Mouse (Mus musculus) hindbrain, postnatal 0 days (tissue): ENCODE results near the gene Stk32b. TPM values are rescaled to one million over a fixed set of nuclear protein-coding genes. Genes with fewer than 3 reads are reported as not detected.

Experiments
- ATAC-seq: fragments of 200-750 bp; cut with Nextera tagmentation; 2 replicates; pipeline ENCODE4 v1.8.0; 2017; ENCODE audit warnings: mild to moderate bottlenecking, moderate TSS enrichment, moderate library complexity
- DNase-seq: peaks from one replicate; pipeline ENCODE4 v3.0.0-alpha.2; 2015; ENCODE audit warnings: low spot score
- H3K27ac ChIP-seq: fragments of 300-500 bp; sonication (generic); 2 replicates; pipeline ENCODE4 v1.5.1; 2014; ENCODE audit warnings: mild to moderate bottlenecking
- H3K27me3 ChIP-seq: fragments of 300-500 bp; sonication (generic); 2 replicates; pipeline ENCODE4 v1.6.1; 2014; ENCODE audit warnings: low read length, mixed read lengths; ENCODE audit not compliant: insufficient read depth
- H3K36me3 ChIP-seq: fragments of 300-500 bp; sonication (generic); 2 replicates; pipeline ENCODE4 v1.6.1; 2014; ENCODE audit warnings: low read length, mixed read lengths; ENCODE audit not compliant: insufficient read depth
- H3K4me1 ChIP-seq: fragments of 300-500 bp; sonication (generic); 2 replicates; pipeline ENCODE4 v1.6.1; 2014; ENCODE audit warnings: antibody characterized with exemption, low read length, mixed read lengths; ENCODE audit not compliant: insufficient read depth
- H3K4me2 ChIP-seq: fragments of 300-500 bp; sonication (generic); 2 replicates; pipeline ENCODE4 v1.6.1; 2014; ENCODE audit warnings: low read depth, mild to moderate bottlenecking, low read length, moderate library complexity, mixed read lengths
- H3K4me3 ChIP-seq: fragments of 300-500 bp; sonication (generic); 2 replicates; pipeline ENCODE4 v1.5.1; 2014; ENCODE audit warnings: low read length
- H3K9ac ChIP-seq: fragments of 300-500 bp; sonication (generic); replicated peaks from 2 replicates; pipeline ENCODE4 v1.6.1; 2014; ENCODE audit warnings: mild to moderate bottlenecking, low read length, moderate library complexity, mixed read lengths
- H3K9me3 ChIP-seq: fragments of 300-500 bp; sonication (generic); 2 replicates; pipeline ENCODE4 v1.6.1; 2016; ENCODE audit warnings: low read length, mixed read lengths
- CTCF ChIP-seq: IDR thresholded peaks from 2 replicates; pipeline ENCODE4 v1.5.1; 2016; ENCODE audit warnings: antibody characterized with exemption, control low read depth, low read depth
- WGBS: fragments of 180-500 bp; shearing (Covaris S2); extraction: QIAGEN DNeasy Blood & Tissue Kit; methylation state at CpG from one replicate; pipeline ENCODE4 v1.1.7; 2014; 5-methylcytosine and 5-hydroxymethylcytosine counted together
- polyA plus RNA-seq: library from polyadenylated mRNA; unstranded; fragments of >200 nt; fragmentation: Nextera tagmentation; extraction: Ambion mirVana; gene quantifications from 2 replicates; pipeline ENCODE4 v1.2.1, GENCODE M21; 2015
- total RNA-seq: library from RNA; depleted of rRNA; stranded (reverse); fragments of >200 nt; gene quantifications from 2 replicates; pipeline ENCODE4 v1.2.3, GENCODE M21; 2014

Stk32b gene
- total and polyA plus RNA-seq, 2 experiments from 2014 or later = 21.8 to 22.5 TPM

GRCm38 (mm10) chr5:37472025-37472608 is 244.9 kb downstream of the Stk32b start:
- no peak overlapping the region for H3K4me3 ChIP-seq
- no peaks in the 10 kb centered on the region for H3K9me3 ChIP-seq
- H3K4me2 ChIP-seq = no peak overlapping the region
- no peaks in the 10 kb centered on the region for H3K4me1 ChIP-seq
- no peak for TF ChIP-seq CTCF
- H3K27me3 ChIP-seq = no peaks in the 10 kb centered on the region
- WGBS = 60% methylated on average over 3 of the region's 3 CpGs
- H3K9ac ChIP-seq = no peak overlapping the region
- DNase-seq (peak; percentile 50), ATAC-seq (no peak)
- no peak overlapping the region for H3K27ac ChIP-seq
- no peaks in the 10 kb centered on the region for H3K36me3 ChIP-seq

GRCm38 (mm10) chr5:37471584-37471983 is 245.4 kb downstream of the Stk32b start:
- ATAC-seq (no peak), DNase-seq (peak; percentile 39)
- no peaks in the 10 kb centered on the region for H3K27me3 ChIP-seq
- H3K27ac ChIP-seq = no peak overlapping the region
- no peak overlapping the region for H3K4me3 ChIP-seq
- no peaks in the 10 kb centered on the region for H3K36me3 ChIP-seq
- no peaks in the 10 kb centered on the region for H3K9me3 ChIP-seq
- no peak overlapping the region for H3K4me2 ChIP-seq
- 60% methylated on average over 4 of the region's 4 CpGs for WGBS
- TF ChIP-seq CTCF = no peak
- H3K9ac ChIP-seq = no peak overlapping the region
- H3K4me1 ChIP-seq = no peaks in the 10 kb centered on the region

GRCm38 (mm10) chr5:37469031-37469430 is 247.9 kb downstream of the Stk32b start:
- no peak for DNase-seq
- ATAC-seq = no peak
- TF ChIP-seq CTCF = no peak
- no peak overlapping the region for H3K4me2 ChIP-seq
- H3K9me3 ChIP-seq = no peaks in the 10 kb centered on the region
- no peak overlapping the region for H3K27ac ChIP-seq
- no peak overlapping the region for H3K4me3 ChIP-seq
- no peak overlapping the region for H3K9ac ChIP-seq
- no peaks in the 10 kb centered on the region for H3K27me3 ChIP-seq
- 63% methylated on average over 5 of the region's 5 CpGs for WGBS
- no peaks in the 10 kb centered on the region for H3K4me1 ChIP-seq
- H3K36me3 ChIP-seq = no peaks in the 10 kb centered on the region

- TF ChIP-seq CTCF = no peak
- Histone ChIP-seq H3K4me2 (no peak overlapping the region), H3K9me3 (no peaks in the 10 kb centered on the region), H3K27ac (no peak overlapping the region), H3K4me3 (no peak overlapping the region), H3K36me3 (no peaks in the 10 kb centered on the region), H3K27me3 (no peaks in the 10 kb centered on the region), H3K4me1 (no peaks in the 10 kb centered on the region), H3K9ac (no peak overlapping the region)
- DNase-seq (no peak), ATAC-seq (no peak)
- WGBS = 89% methylated on average over 2 of the region's 2 CpGs
Measured at GRCm38 (mm10) chr5:37467646-37468045, 249.3 kb downstream of the Stk32b start.

- DNase-seq (peak; percentile 7), ATAC-seq (no peak)
- 77% methylated on average over 10 of the region's 10 CpGs for WGBS
- TF ChIP-seq CTCF = no peak
- Histone ChIP-seq H3K27ac (no peak overlapping the region), H3K4me1 (no peaks in the 10 kb centered on the region), H3K4me3 (no peak overlapping the region), H3K27me3 (no peaks in the 10 kb centered on the region), H3K9ac (no peak overlapping the region), H3K36me3 (no peaks in the 10 kb centered on the region), H3K9me3 (no peaks in the 10 kb centered on the region), H3K4me2 (no peak overlapping the region)
Measured at GRCm38 (mm10) chr5:37465461-37465860, 251.5 kb downstream of the Stk32b start.

- DNase-seq = no peak
- H3K9me3 ChIP-seq = 0 out of 2 replicates have a peak, but pooled peaks cover 3% of the 10 kb centered on the region
- 70% methylated on average over 2 of the region's 2 CpGs for WGBS
- no peak overlapping the region for H3K4me3 ChIP-seq
- no peak overlapping the region for H3K9ac ChIP-seq
- TF ChIP-seq CTCF = no peak
- ATAC-seq = no peak
- H3K27ac ChIP-seq = no peak overlapping the region
- 0 out of 2 replicates have a peak, but pooled peaks cover 4% of the 10 kb centered on the region for H3K36me3 ChIP-seq
- no peak overlapping the region for H3K4me2 ChIP-seq
- no peaks in the 10 kb centered on the region for H3K27me3 ChIP-seq
- no peaks in the 10 kb centered on the region for H3K4me1 ChIP-seq
Measured at GRCm38 (mm10) chr5:37458236-37458635, 258.7 kb downstream of the Stk32b start.

- no peak overlapping the region for H3K4me2 ChIP-seq
- H3K27ac ChIP-seq = no peak overlapping the region
- no peaks in the 10 kb centered on the region for H3K27me3 ChIP-seq
- WGBS = 91% methylated on average over 2 of the region's 2 CpGs
- H3K36me3 ChIP-seq = 0 out of 2 replicates have a peak, but pooled peaks cover 4% of the 10 kb centered on the region
- H3K4me1 ChIP-seq = no peaks in the 10 kb centered on the region
- DNase-seq (no peak), ATAC-seq (no peak)
- TF ChIP-seq CTCF = no peak
- H3K9me3 ChIP-seq = 0 out of 2 replicates have a peak, but pooled peaks cover 3% of the 10 kb centered on the region
- no peak overlapping the region for H3K4me3 ChIP-seq
- H3K9ac ChIP-seq = no peak overlapping the region
Measured at GRCm38 (mm10) chr5:37457831-37458230, 259.1 kb downstream of the Stk32b start.
